ENCODE assay signal across 25 mouse cellular contexts in genomic region chr5:21687042-21687441, GRCm38 (mm10). TPM values are rescaled to one million over a fixed set of nuclear protein-coding genes. Genes with fewer than 3 reads are reported as not detected.
DNase-seq lines count a peak whose midpoint lies in the region; ATAC-seq and TF ChIP-seq lines count a peak whose summit lies in the region.
"Had no signal": no experiment of that assay in that cellular context is flagged by ENCODE, and none has a peak within 500 bp of the region (broad histone marks: within the 10 kb centered on the region; RNA-seq: fewer than 3 reads in every experiment).

No protein-coding gene starts in this region.

- H3K9me3 ChIP-seq in heart, embryonic 13.5 days = no peaks in the 10 kb centered on the region
- H3K9me3 ChIP-seq in liver, embryonic 11.5 days (ENCODE audit: control insufficient read depth, low read length) = no peaks in the 10 kb centered on the region
- H3K9me3 ChIP-seq in liver, postnatal 0 days (ENCODE audit: low read length) = no peaks in the 10 kb centered on the region
- H3K9me3 ChIP-seq: embryonic facial prominence, embryonic 15.5 days; kidney, embryonic 15.5 days; liver, embryonic 15.5 days had no signal

- ATAC-seq in heart, embryonic 13.5 days (ENCODE audit: extremely low read depth, insufficient number of reproducible peaks, low FRiP score, low TSS enrichment) = no peak; the same call in 1 of the 2 replicates
- ATAC-seq in liver, embryonic 11.5 days (replicated peaks; ENCODE audit: low FRiP score) = 0 out of 2 replicates have a peak, but pooled peaks have one; percentile 29
- ATAC-seq in liver, postnatal 0 days = no peak
- peak; percentile 73 for ATAC-seq in megakaryocyte-erythroid progenitor cell, adult 5-6 weeks (replicated peaks; ENCODE audit: low FRiP score, low TSS enrichment, poor library complexity, severe bottlenecking)
- ATAC-seq: intestine, embryonic 16.5 days; Patski had no signal

- H3K36me3 ChIP-seq in heart, embryonic 13.5 days = no peaks in the 10 kb centered on the region
- H3K36me3 ChIP-seq in liver, embryonic 11.5 days (ENCODE audit: control insufficient read depth, insufficient read depth, low read length) = no peaks in the 10 kb centered on the region
- H3K36me3 ChIP-seq in liver, postnatal 0 days (replicated peaks; ENCODE audit: insufficient read depth, low read length) = no peaks in the 10 kb centered on the region
- H3K36me3 ChIP-seq: embryonic facial prominence, embryonic 15.5 days; liver, embryonic 15.5 days had no signal

- DNase-seq in heart, postnatal 25 days (ENCODE audit: low spot score) = no peak
- DNase-seq in liver, embryonic 11.5 days (ENCODE audit: low spot score) = no peak
- DNase-seq in liver, postnatal 0 days = no peak
- peak; percentile 39 for DNase-seq in adipocyte (ENCODE audit: low spot score)
- DNase-seq in cerebellum, adult 18-20 months = no peak
- DNase-seq in left cerebral cortex, adult 11 months (ENCODE audit: low spot score) = no peak
- DNase-seq: adrenal gland, postnatal 10 days; B cell, adult 2 months; cerebellum, adult 2 months; cerebellum, postnatal 36 days; gastrocnemius, postnatal 10 days; heart, adult 2 months; heart, postnatal 10 days; kidney, postnatal 4 days; lung, postnatal 10 days; retina, postnatal 1 day had no signal

- intact Hi-C loops in heart, postnatal 25 days (cut with DNase I) = no loop called here

- H3K9ac ChIP-seq in heart, embryonic 13.5 days = no peak overlapping the region
- no peak overlapping the region for H3K9ac ChIP-seq in liver, embryonic 11.5 days (ENCODE audit: low read depth, low read length)
- H3K9ac ChIP-seq in liver, postnatal 0 days (replicated peaks) = no peak overlapping the region
- H3K9ac ChIP-seq: embryonic facial prominence, embryonic 15.5 days; hindbrain, embryonic 14.5 days; kidney, embryonic 15.5 days; liver, embryonic 15.5 days had no signal

- WGBS in heart, embryonic 13.5 days = 20% methylated on average over 4 of the region's 4 CpGs
- WGBS in liver, embryonic 11.5 days = 45% methylated on average over 4 of the region's 4 CpGs
- WGBS in liver, postnatal 0 days (ENCODE audit: insufficient replicate concordance) = 42% methylated on average over 4 of the region's 4 CpGs

- no peaks in the 10 kb centered on the region for H3K27me3 ChIP-seq in heart, embryonic 13.5 days (replicated peaks)
- H3K27me3 ChIP-seq in liver, embryonic 11.5 days (replicated peaks; ENCODE audit: control insufficient read depth, insufficient read depth, low read length) = no peaks in the 10 kb centered on the region
- H3K27me3 ChIP-seq in liver, postnatal 0 days (ENCODE audit: insufficient read depth, low read length) = no peaks in the 10 kb centered on the region
- H3K27me3 ChIP-seq: embryonic facial prominence, embryonic 15.5 days; kidney, embryonic 15.5 days; liver, embryonic 15.5 days; Patski had no signal

- H3K4me2 ChIP-seq in heart, embryonic 13.5 days = peak overlapping the region; percentile 8; the same call in 1 of the 2 replicates
- H3K4me2 ChIP-seq in liver, embryonic 11.5 days = no peak overlapping the region
- no peak overlapping the region for H3K4me2 ChIP-seq in liver, postnatal 0 days (ENCODE audit: low read depth, low read length)
- H3K4me2 ChIP-seq: embryonic facial prominence, embryonic 15.5 days; hindbrain, embryonic 14.5 days; kidney, embryonic 15.5 days; liver, embryonic 15.5 days had no signal

- H3K4me3 ChIP-seq in heart, embryonic 13.5 days = no peak overlapping the region
- no peak overlapping the region for H3K4me3 ChIP-seq in liver, embryonic 11.5 days (ENCODE audit: low read depth, low read length)
- H3K4me3 ChIP-seq in liver, postnatal 0 days (ENCODE audit: low read depth, low read length) = no peak overlapping the region
- H3K4me3 ChIP-seq: embryonic facial prominence, embryonic 15.5 days; heart, adult 2 months; kidney, embryonic 15.5 days; liver, embryonic 15.5 days; megakaryocyte, embryonic 14.5 days had no signal

- TF ChIP-seq CTCF in liver, postnatal 0 days (IDR thresholded peaks at IDR 0.05; ENCODE audit: low read depth) = no peak

- TF ChIP-seq EP300 in liver, postnatal 0 days (IDR thresholded peaks at IDR 0.05; ENCODE audit: low read depth) = no peak

- peaks cover 12% of the 10 kb centered on the region for H3K4me1 ChIP-seq in heart, embryonic 13.5 days
- no peaks in the 10 kb centered on the region for H3K4me1 ChIP-seq in liver, embryonic 11.5 days (replicated peaks; ENCODE audit: control insufficient read depth, insufficient read depth, low read length)
- H3K4me1 ChIP-seq in liver, postnatal 0 days (ENCODE audit: insufficient read depth) = no peaks in the 10 kb centered on the region
- H3K4me1 ChIP-seq: embryonic facial prominence, embryonic 15.5 days; kidney, embryonic 15.5 days had no signal

- H3K27ac ChIP-seq in heart, embryonic 13.5 days (replicated peaks) = no peak overlapping the region
- H3K27ac ChIP-seq in liver, embryonic 11.5 days (ENCODE audit: low read depth, low read length) = no peak overlapping the region
- H3K27ac ChIP-seq in liver, postnatal 0 days (ENCODE audit: low read depth) = no peak overlapping the region
- H3K27ac ChIP-seq: embryonic facial prominence, embryonic 15.5 days; heart, adult 2 months; hindbrain, embryonic 14.5 days; kidney, embryonic 15.5 days; liver, embryonic 15.5 days had no signal

RNA-seq across cellular contexts. Expression of gene Napepld, which starts 14.2 kb away (rescaled TPM):
- 4.2 and 4.7 TPM in 2 replicates for polyA plus RNA-seq in heart, embryonic 13.5 days (2015; fragmentation: Nextera tagmentation; extraction: Ambion mirVana)
- total RNA-seq in heart, postnatal 25 days (2021) = 1 to 10 TPM; 4.5 to 5.4 TPM
- polyA plus RNA-seq in liver, embryonic 11.5 days (2014; fragmentation: Nextera tagmentation; extraction: Ambion mirVana) = 3.6 and 3.9 TPM in 2 replicates
- 0.53 and 0.70 TPM in 2 replicates for polyA plus RNA-seq in liver, postnatal 0 days (2015; fragmentation: Nextera tagmentation; extraction: Ambion mirVana)
- 2.3 and 3.7 TPM in 2 replicates for total RNA-seq in megakaryocyte-erythroid progenitor cell, adult 5-6 weeks (2014; fragmentation: Nextera tagmentation)
- total RNA-seq in megakaryocyte-erythroid progenitor cell, adult 5-6 weeks (2017) = 1.4 and 3.0 TPM in 2 replicates

RNA-seq across cellular contexts. Expression of gene Armc10, which starts 41.4 kb away (rescaled TPM):
- polyA plus RNA-seq in heart, embryonic 13.5 days (2015; fragmentation: Nextera tagmentation; extraction: Ambion mirVana) = 20.4 and 21.9 TPM in 2 replicates
- total RNA-seq in heart, postnatal 25 days (2021) = 1 to 10 TPM; 6.6 to 7.8 TPM
- polyA plus RNA-seq in liver, embryonic 11.5 days (2014; fragmentation: Nextera tagmentation; extraction: Ambion mirVana) = 29.7 and 29.8 TPM in 2 replicates
- polyA plus RNA-seq in liver, postnatal 0 days (2015; fragmentation: Nextera tagmentation; extraction: Ambion mirVana) = 7.4 TPM in 2 replicates
- total RNA-seq in megakaryocyte-erythroid progenitor cell, adult 5-6 weeks (2014; fragmentation: Nextera tagmentation) = 22.5 and 43.9 TPM in 2 replicates
- total RNA-seq in megakaryocyte-erythroid progenitor cell, adult 5-6 weeks (2017) = 49.9 and 69.3 TPM in 2 replicates

RNA-seq across cellular contexts. Expression of gene Fbxl13, which starts 41.6 kb away (rescaled TPM):
- 0.07 and 0.13 TPM in 2 replicates for polyA plus RNA-seq in heart, embryonic 13.5 days (2015; fragmentation: Nextera tagmentation; extraction: Ambion mirVana)
- not detected for total RNA-seq in heart, postnatal 25 days (2021)
- 0.23 and 0.32 TPM in 2 replicates for polyA plus RNA-seq in liver, embryonic 11.5 days (2014; fragmentation: Nextera tagmentation; extraction: Ambion mirVana)
- 0.05 and 0.09 TPM in 2 replicates for polyA plus RNA-seq in liver, postnatal 0 days (2015; fragmentation: Nextera tagmentation; extraction: Ambion mirVana)
- 1.8 and 7.1 TPM in 2 replicates for total RNA-seq in megakaryocyte-erythroid progenitor cell, adult 5-6 weeks (2014; fragmentation: Nextera tagmentation)
- total RNA-seq in megakaryocyte-erythroid progenitor cell, adult 5-6 weeks (2017) = 2.3 and 3.3 TPM in 2 replicates
- total RNA-seq: heart, adult 2 months had no signal

RNA-seq across cellular contexts. Expression of gene Pmpcb, which starts 49.9 kb away (rescaled TPM):
- 131 and 149 TPM in 2 replicates for polyA plus RNA-seq in heart, embryonic 13.5 days (2015; fragmentation: Nextera tagmentation; extraction: Ambion mirVana)
- 100 to 1,000 TPM; 241 to 242 TPM for total RNA-seq in heart, postnatal 25 days (2021)
- 89.6 and 90.9 TPM in 2 replicates for polyA plus RNA-seq in liver, embryonic 11.5 days (2014; fragmentation: Nextera tagmentation; extraction: Ambion mirVana)
- 43.6 and 45.9 TPM in 2 replicates for polyA plus RNA-seq in liver, postnatal 0 days (2015; fragmentation: Nextera tagmentation; extraction: Ambion mirVana)
- total RNA-seq in megakaryocyte-erythroid progenitor cell, adult 5-6 weeks (2014; fragmentation: Nextera tagmentation) = 106 and 173 TPM in 2 replicates
- total RNA-seq in megakaryocyte-erythroid progenitor cell, adult 5-6 weeks (2017) = 115 and 144 TPM in 2 replicates

Comparison
In these comparisons a context has a peak if more than half of its experiments do, and no peak if none do; other contexts are left out.
1. ATAC-seq: peak in liver, embryonic 11.5 days (single experiment) and megakaryocyte-erythroid progenitor cell, adult 5-6 weeks (single experiment); none in heart, embryonic 13.5 days (single experiment) and liver, postnatal 0 days (single experiment).